Mouse (Mus musculus): Measurements from ENCODE around the gene Stx1b.
"Not testable (repeated sequence)": the region's sequence is repeated elsewhere in the genome, so short reads cannot be mapped to it uniquely, and the experiment has no call there.

Stx1b gene

DNA sequence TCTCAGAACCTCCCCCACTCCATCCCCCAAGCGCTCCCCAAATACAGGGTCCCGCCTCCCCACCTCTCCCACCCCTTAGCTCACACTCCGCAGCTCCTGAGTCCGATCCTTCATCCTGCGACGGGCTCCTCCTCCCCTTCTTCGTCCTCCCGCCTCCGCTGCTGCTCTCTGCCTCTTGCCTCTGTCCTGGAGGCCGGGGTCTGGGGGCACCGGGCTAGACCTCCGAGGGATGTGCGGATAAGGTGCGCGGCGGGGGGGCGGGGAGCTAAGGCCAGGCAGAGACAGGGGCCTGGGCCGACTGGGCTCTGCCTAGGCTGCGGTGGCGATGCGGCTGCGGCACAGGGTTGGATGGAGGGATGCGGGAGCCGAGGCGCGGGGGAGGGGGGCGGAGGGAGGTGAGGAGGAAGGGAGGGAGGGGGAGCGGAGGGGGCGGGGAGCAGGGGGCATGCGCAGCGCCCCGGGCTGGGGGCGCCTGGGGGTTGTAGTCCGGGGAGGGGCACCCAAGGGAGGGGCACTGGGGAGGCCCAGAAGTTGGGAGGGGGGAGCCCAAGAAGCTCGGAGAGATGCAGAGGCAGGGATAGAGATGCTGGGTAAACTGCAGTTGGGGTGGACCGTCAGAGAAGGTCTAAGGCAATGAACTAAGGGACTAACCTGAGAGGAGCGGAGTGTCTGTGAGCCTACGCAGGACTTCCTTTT lies at the start of gene Stx1b, which contains the start of gene Stx4a:
Gene Stx1b, minus strand, starts transcription at position 374 of the 696 bp plus-strand sequence.
Gene Stx4a, plus strand, starts transcription at position 119 of the 696 bp plus-strand sequence.
- DNase-seq (ENCODE audit: low spot score) = no peak

DNA sequence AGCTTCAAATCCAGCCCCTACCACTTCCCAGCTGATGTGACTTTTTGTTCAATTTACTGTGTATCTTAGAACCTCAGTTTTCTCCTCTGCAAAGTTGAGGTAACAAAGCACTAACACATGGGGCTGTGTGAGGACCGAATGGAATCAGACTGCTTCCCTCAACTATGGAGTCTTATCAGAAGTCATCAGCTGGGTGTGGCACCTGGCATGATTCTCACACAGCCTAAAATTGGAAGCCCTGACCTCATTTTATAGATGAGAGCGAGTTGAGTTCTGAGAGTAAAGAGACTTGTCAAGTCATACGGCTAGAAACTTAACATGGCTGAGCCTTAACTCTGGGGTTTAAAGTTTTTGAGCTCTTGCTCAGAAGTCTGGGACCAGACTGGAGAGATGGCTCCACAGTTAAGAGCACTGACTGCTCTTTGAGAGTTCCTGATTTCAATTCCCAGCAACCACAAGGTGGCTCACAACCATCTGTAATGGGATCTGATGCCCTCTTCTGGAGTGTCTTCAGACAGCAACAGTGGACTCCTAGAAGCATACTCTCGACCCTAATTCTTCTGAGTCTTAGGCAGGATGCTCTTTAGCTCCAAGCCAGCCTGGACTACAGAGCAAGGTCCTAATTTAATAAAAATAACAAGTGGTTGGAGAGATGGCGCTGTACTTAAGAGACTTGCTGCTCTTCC lies 45.9 kb upstream of the Stx1b start:
- no peak for DNase-seq (ENCODE audit: low spot score)

DNA sequence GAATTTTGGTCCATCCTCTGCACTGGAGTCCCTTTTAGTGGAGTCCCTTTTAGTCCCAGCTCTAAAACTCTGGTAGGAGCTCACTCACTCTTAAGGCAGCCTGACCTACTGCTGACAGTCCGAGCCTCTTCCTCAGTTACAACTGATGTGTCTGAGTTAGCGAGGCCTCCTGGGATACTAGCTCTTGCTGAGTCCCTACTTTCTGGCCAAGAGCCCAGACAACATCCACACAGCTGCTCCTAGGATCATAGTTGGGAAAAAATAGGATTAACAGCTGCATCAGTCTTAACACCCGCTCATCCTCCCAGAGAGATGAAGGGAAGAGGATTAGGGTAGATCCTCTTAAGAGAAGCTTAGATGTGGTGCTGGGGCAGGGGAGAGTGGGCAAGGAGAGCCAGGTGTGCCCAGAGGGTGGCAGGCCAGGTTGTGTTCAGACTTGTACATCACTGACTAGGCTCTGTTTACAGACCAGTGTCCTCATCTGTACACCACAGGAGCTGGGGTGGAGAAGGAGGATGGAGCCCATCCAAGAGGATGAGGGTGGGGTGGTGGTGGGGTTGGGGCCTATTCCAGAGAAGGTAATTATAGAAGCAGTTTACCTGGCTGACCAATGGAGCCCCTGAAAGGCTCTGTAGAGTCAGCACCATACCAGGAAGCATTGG lies 44.9 kb upstream of the Stx1b start:
- DNase-seq (ENCODE audit: low spot score) = no peak

DNA sequence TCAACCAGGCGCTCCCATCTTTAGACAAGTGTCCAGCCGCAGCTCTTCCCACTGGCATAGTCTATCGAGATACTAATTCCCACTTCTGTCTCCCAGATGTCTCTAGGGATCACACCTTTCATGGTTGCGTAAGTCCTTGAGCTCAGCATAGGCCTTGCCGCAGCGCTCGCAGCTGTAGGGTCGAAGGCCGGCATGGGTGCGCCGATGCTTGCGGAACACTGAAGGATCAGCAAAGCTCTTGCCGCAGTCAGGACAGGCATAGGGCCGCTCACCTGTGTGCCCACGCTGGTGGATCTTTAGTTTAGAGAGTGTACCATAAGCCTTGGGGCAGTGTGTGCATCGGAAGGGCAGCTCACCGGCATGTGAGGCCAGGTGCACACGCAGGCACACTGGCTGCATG lies 43.3 kb upstream of the Stx1b start:
- DNase-seq (ENCODE audit: low spot score) = no peak

DNA sequence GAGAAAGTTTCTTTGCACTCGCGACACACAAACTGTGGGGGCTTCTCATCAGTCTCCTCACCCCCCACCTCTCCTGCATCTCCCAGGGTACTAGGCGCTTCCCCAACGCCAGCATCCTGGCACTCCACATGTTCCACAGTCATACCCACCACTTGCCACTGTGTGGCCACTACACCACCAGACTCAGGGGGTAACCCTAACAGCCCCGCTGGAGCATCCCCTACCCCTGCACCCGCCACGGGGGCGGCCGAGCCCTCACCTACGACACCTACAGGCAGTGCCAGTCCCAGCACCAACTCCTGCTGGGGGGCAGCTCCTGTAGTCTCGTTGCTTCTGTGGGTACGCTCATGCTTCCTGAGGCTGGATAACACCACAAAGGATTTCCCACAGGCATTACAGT lies 42.1 kb upstream of the Stx1b start:
- no peak for DNase-seq (ENCODE audit: low spot score)

DNA sequence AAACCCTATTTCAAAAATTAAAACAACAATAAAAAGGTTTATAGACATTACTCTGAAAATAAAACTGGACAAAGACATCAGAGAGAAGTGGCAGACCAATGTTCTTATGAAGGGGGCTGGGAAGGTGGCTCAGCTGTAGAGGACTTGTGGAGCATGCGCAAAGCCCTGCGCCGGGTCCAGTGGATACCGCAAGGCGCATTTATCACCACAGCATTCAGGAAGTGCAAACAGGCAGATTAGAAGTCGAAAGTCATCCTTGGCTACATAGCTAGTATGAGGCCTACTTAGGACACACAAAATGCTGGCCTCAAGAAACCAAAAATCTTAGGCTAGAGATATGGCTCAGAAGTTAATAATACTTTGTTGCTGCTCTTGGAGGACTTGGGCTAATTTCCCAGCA lies 33.9 kb upstream of the Stx1b start:
- DNase-seq (ENCODE audit: low spot score) = no peak

DNA sequence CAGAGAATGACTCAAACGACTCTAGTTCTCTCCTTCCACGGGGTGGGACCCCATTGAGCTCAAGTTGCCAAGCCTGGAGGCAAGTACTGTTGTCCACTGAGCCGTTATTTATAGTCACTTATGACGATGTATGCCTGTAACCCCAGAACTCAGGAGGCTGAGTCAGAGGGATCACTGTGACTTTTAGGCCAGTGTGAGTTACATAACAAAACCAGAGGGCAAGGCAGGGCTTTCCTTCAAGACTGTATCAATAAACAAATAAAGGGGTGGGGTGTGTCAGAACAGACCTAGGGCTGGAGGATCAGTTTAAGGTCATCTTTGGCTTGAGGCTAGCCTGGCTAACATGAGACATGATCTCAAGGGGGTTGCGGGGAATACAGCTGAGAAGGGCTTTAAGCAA lies 26.6 kb upstream of the Stx1b start:
- DNase-seq (ENCODE audit: low spot score) = no peak

DNA sequence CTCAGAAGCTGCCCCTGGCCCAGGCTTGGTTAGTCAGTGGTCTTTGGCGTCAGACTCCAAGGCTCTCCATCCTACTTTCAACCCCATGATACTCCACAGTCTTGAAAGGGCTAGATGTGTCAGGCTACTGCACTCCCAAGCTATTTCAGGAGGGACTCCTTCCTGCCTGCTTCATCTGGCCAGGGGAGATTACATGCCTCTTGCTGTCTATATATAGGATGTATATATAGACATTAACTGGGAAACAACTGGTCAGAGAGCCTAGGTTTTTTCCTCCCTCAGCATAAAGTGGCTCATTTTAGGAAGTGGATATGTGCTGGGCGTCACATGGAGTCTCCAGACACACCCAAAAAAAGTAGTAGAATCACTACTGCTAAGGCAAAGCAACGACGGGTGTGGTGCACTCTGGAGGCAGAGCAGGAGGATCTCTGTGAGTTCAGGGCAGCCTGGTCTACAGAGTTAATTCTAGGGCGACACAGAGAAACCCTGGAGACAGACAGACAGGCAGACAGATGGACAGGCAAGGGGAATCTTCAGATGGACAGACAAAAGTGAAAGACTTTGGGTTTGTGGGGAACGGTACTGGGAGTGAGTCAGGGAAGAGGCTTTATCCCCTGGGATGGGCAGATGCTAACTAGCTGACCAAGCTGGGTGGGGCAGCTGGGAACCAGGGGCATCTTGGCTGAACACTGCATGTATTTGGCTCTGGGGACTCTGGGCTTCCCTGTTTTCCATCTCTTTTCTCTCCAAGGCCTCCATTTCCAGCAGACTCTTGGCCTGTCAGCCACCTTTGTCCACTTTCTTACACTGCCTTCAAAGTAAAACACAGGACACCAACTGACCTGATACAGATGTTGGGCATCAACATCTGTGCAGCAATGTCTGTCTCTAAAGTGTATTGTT lies 25.9 kb upstream of the Stx1b start:
- DNase-seq (ENCODE audit: low spot score) = no peak

DNA sequence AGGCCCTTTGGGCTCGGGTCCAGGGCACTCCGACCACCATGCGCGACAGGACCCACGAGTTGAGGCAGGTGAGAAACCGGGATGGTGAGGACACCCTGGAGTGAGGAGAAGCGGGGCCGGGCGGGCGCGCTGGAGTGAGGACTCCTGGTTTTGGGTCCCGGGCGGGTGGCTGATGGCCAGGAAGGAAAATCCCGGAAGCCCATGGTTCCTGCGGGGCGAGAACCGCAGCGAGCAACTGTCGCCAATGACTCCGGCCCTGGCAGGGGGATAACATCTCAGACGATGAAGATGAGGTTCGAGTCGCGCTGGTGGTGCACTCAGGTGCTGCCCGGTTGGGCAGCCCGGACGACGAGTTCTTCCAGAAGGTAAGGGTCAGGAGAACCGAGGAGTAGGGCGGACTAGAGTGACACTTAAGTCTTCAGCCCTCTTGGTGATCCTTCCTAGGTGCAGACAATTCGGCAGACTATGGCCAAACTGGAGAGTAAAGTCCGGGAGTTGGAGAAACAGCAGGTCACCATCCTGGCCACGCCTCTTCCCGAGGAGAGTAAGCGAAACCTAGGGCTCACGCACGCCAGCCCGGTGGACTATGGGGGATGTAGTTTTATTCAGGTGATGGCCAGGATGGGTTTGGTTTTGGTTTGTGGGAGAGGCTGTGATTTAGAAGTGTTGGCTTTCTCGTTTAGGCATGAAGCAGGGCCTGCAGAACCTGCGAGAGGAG lies 17.8 kb upstream of the Stx1b start:
- DNase-seq (ENCODE audit: low spot score) = peak; percentile 56

DNA sequence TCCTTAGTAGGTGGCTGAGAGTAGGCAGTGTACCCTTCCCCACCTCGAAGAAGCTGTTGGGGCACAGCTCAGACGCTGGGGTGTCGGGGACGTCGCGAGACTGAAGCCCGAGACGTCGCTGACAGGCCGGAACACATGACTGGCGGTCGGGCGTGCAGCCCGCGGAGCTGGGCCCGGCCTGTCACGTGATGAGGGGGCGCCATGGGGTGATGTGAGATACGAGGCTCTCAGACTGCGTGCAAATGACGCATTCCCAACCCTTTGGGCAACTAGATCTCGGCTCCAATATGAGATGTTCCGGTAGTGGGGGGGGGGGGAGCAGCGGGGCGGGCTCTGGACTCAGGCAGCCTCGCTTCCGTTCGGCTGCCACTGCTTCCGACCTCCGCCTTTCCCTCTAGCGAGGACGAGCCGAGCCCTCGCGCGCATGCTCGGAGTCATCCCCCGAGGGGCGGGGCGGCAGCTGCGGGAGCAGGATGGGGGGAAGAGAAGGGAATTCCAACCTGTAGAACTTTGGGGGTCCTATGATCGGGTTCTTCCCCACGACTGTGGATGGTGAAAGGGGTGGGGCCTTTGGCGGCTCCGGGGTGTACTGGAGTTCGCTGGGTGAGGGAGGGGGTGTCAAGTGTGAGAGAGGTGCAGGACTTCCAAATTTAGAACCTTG lies 17.1 kb upstream of the Stx1b start:
- peak; percentile 83 for DNase-seq (ENCODE audit: low spot score)

DNA sequence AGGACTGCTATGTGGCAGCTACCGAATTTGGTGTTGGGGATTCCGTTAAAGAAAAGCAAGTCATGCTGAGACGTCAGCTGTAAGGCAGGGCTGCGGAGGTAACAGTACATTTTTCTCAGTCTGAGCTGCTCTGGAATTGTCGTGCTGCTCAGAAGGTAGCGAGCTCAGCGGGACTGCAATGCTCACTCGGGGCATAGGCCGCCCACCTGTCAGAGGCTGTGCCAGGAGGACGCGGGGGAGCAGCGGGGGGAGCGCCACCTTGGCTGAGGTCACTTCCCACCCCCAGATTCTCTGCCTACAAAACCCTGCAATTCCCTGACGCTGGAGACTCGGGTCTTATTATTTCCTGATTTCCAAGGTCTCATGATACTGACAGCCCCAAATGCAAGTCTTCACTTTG lies 16.5 kb upstream of the Stx1b start:
- peak; percentile 50 for DNase-seq (ENCODE audit: low spot score)

DNA sequence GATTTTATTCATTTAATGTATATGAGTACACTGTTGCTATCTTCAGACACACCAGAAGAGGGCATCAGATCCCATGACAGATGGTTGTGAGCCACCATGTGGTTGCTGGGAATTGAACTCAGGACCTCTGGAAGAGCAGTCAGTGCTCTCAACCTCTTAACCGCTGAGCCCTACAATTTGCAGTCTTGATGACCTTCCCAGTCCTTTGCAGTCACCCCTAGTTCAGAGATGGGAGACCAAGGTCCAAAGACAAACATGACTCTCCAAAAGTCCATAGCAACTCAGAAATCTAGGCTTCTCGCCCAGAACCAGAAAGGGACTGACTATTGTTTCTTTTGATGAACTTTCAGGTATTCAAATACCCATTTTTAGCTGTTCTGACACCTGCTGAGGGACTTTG lies 15.7 kb upstream of the Stx1b start:
- not testable (repeated sequence) for DNase-seq (ENCODE audit: low spot score)

DNA sequence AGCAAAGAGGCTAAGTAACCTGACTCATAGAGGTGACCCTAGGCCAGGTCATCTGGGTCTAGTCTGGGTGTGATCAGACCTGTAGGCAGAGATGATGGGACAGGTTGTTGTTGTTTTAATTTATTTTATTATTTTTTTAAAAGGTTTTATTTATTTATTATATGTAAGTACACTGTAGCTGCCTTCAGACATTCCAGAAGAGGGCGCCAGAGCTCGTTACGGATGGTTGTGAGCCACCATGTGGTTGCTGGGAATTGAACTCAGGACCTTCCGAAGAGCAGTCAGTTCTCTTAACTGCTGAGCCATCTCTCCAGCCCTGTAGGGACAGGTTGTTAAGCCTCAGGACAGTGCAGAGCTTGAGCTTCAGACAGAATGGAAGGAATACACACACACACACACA lies 13.5 kb upstream of the Stx1b start:
- DNase-seq (ENCODE audit: low spot score) = not testable (repeated sequence)

DNA sequence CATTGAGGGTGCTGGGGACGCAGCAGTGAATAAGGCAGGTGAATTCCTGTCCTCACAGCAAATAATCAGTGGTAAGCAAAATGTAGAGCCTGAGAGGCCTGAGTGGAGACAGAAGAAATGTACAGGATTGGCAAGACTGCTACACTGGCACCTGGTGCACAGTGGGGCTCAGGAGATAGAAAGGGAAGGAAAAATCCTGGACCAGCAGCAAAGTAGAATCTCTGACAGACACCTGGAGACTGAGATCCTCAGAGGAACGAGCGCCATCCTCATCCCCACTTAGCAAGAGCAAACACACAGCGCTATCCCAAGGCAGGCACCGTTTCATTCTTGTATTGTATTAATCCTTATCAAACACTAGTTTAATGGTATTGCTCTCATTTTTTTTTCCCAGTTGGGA lies 13.1 kb upstream of the Stx1b start:
- DNase-seq (ENCODE audit: low spot score) = no peak

DNA sequence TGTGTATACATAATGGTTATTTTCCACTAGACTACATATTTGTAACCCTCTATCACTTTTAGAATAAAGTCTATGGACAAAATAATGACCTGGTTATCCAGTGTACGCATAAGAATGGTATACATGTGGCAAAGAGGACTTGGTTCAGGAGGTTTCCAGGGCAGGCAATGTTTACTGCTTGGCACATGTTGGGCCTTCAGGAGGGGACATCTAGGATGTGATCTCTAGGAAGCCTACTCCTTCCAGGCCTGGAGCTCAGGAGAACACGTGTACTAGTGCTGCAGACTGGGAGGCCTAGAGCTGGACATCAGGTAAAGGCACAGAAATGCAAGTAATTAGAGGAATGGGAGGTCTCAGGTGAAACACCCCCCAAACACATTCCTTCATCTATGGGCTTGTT lies 11.2 kb upstream of the Stx1b start:
- no peak for DNase-seq (ENCODE audit: low spot score)

DNA sequence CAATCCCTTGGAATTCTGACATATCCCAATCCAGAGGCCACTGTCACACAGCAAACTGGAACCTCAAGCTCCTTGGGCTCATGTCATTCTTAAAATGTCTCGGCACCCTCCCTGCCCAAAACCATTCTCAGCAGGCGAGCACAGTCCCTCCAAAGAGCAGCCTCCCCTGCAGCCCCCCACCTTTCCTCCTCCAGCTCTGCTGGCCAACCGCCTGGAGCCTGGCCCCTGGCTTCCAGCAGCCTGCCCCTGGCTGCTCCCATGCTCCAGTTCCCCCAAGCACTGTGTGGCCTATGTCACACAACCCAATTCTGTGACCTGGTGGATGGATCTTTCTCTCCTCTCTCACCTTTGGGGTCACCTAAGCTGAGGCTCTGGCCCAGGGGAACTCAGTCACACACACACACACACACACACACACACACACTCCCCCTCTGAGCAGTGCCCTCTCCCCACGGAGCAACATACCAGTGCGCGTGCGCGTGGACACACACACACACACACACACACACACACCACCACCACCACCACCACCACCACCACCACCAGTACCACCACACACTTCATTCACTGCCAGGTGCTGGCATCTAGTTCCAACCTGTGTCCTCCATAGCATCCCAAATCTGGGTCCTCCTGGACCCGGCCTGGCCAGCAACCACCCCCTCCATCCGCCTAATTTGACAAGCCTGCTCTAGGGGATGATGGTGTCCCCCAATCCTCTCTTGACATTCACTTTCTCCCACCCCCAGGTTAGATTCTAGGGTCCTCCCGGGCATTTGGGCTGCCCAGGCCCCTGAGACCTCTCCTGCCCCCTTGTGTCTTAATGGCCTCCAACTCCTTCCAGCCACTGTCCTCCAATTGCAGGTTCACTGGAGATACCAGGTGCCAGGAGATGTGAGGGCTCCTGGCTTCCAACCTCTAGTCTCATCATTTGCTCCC lies 845 bp downstream of the Stx1b start:
- no peak for DNase-seq (ENCODE audit: low spot score)

DNA sequence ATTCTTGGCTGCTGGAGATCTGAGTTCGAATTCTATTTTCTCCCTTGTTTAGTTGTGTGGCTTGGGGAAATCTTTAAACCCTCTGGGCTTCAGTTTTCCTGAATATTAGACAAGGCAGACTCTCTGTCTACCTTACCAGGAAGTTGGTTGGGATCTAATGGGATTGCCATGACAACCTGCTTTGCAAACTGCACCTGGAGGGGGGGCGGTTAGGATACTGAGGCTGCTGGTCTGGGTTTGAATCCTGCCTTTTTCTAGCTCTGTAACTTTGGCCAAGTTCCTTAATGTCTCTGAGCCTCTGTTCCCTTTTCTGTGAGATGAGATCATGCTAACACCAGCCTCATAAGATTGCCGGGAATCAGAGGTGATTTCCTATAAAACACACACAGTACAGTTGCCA lies 1.9 kb downstream of the Stx1b start:
- no peak for DNase-seq (ENCODE audit: low spot score)

DNA sequence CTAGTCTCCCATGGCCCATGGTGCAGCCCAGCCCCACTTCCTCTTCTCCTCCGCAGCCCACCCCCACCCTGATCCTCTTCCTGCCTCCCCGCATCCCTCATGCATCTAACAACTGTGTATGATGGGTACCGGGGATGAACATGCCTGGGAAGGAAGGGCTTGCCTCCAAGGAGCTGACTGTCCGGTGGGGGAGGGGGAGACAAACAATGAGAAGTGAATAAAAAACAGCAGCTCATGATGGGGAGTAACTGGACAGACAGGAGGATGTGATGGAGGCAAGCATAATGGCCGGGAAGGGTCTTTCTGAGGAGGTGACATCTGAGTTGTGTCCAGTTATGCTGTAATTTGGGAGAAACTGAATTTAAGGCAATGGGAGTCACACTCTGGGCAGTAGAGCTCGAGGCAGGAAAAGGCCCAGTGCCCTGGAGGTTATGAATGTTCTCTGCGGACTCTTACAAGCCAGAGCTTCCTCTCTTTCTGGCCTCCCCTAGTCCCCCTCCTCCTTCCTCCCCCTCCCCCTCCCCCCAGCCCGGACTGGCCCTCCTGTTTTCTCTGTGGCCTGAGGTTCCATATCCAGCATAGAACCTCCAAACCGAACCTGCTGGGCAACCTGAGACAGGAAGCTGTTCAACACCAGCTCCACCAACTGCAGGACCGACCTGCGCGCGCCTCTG lies 3.4 kb downstream of the Stx1b start:
- no peak for DNase-seq (ENCODE audit: low spot score)

DNA sequence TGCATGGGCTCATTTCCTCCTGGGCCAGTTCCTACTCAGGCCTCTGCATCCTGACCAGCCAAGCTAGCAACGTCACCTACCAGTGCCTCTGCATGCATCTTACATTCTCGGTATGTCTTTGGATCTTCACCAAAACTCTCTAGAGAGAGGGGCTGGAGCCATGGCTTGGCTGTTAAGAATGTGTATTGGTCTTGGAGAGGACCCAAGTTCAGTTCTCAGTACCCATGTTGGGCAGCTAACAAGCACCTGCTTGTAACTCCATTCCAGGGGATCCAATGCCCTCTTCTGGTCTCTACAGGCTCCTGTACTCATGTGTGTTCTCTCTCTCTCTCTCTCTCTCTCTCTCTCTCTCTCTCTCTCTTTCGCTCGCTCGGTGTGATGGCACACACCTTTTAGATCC lies 6.6 kb downstream of the Stx1b start:
- DNase-seq (ENCODE audit: low spot score) = no peak
